Mouse (Mus musculus) intestine, postnatal 0 days (tissue): ENCODE data around the gene C1rl. TPM values are rescaled to one million over a fixed set of nuclear protein-coding genes. Genes with fewer than 3 reads are reported as not detected.
"Not testable (repeated sequence)": the region's sequence is repeated elsewhere in the genome, so short reads cannot be mapped to it uniquely, and the experiment has no call there.

Source experiments
- ATAC-seq: fragments of 200-750 bp; cut with Nextera tagmentation; 2 replicates; pipeline ENCODE4 v1.8.0; 2017; ENCODE audit warnings: mild to moderate bottlenecking, moderate TSS enrichment, moderate library complexity
- H3K27ac ChIP-seq: fragments of 300-500 bp; sonication (generic); 2 replicates; pipeline ENCODE4 v1.5.1; 2014; ENCODE audit warnings: mild to moderate bottlenecking, low read depth, low read length, moderate library complexity
- H3K27me3 ChIP-seq: fragments of 300-500 bp; sonication (generic); replicated peaks from 2 replicates; pipeline ENCODE4 v1.6.1; 2014; ENCODE audit warnings: low read length, mixed read lengths; ENCODE audit not compliant: control insufficient read depth, insufficient read depth
- H3K36me3 ChIP-seq: fragments of 300-500 bp; sonication (generic); 2 replicates; pipeline ENCODE4 v1.6.1; 2014; ENCODE audit warnings: mild to moderate bottlenecking, moderate library complexity; ENCODE audit not compliant: control insufficient read depth, insufficient read depth
- H3K4me1 ChIP-seq: fragments of 300-500 bp; sonication (generic); replicated peaks from 2 replicates; pipeline ENCODE4 v1.6.1; 2014; ENCODE audit warnings: antibody characterized with exemption, low read length, mixed read lengths; ENCODE audit not compliant: control insufficient read depth, insufficient read depth
- H3K4me2 ChIP-seq: fragments of 300-500 bp; sonication (generic); replicated peaks from 2 replicates; pipeline ENCODE4 v1.6.1; 2014; ENCODE audit warnings: low read depth, mild to moderate bottlenecking, moderate library complexity
- H3K4me3 ChIP-seq: fragments of 300-500 bp; sonication (generic); 2 replicates; pipeline ENCODE4 v1.5.1; 2014; ENCODE audit warnings: low read depth, low read length
- H3K9ac ChIP-seq: fragments of 300-500 bp; sonication (generic); 2 replicates; pipeline ENCODE4 v1.6.1; 2014; ENCODE audit warnings: mild to moderate bottlenecking, low read depth, low read length
- H3K9me3 ChIP-seq: fragments of 300-500 bp; sonication (generic); 2 replicates; pipeline ENCODE4 v1.6.1; 2016; ENCODE audit warnings: mixed run types; ENCODE audit not compliant: control insufficient read depth
- CTCF ChIP-seq: sonication (generic); IDR thresholded peaks from 2 replicates; pipeline ENCODE4 v1.5.1; 2016; ENCODE audit warnings: low read depth, mild to moderate bottlenecking, control low read depth, antibody characterized with exemption, moderate library complexity
- WGBS: fragments of 180-500 bp; shearing (Covaris S2); extraction: QIAGEN DNeasy Blood & Tissue Kit; methylation state at CpG from one replicate; pipeline ENCODE4 v1.1.7; 2014; 5-methylcytosine and 5-hydroxymethylcytosine counted together
- polyA plus RNA-seq: library from polyadenylated mRNA; unstranded; fragments of >200 nt; fragmentation: Nextera tagmentation; extraction: Ambion mirVana; gene quantifications from 2 replicates; pipeline ENCODE4 v1.2.1, GENCODE M21; 2015

C1rl gene
- polyA plus RNA-seq, 1 experiment from 2014 or later: 1.9 TPM

GRCm38 (mm10) chr6:124549023-124549550 lies 56.2 kb downstream of the C1rl start:
- peak; percentile 90 for ATAC-seq
- Histone ChIP-seq H3K4me1 (no peaks in the 10 kb centered on the region), H3K4me3 (no peak overlapping the region), H3K36me3 (no peaks in the 10 kb centered on the region), H3K9me3 (peaks cover 5% of the 10 kb centered on the region; the same call in 1 of the 2 replicates), H3K27ac (no peak overlapping the region), H3K27me3 (no peaks in the 10 kb centered on the region), H3K9ac (no peak overlapping the region), H3K4me2 (no peak overlapping the region)
- 60% methylated on average over 3 of the region's 3 CpGs for WGBS
- TF ChIP-seq CTCF: no peak

DNA sequence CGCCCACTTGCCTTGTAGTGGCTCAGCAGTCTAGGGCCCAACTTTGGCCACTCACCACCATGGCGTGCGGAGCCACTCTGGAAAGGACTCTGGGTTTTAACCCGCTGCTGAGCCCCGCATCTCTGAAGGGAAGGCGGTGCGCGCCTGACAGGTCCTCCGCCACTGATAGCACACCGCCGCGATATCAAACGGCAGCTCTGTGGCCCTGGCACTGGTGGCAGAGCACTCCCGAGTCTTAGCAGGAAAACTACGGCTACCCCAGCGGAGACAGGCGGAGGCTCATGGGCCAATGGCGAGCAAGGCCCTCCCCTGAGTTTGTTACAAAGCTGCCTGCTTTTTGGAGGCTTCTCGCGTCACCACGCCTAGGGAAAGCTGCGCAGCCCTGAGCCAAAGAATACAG lies 59.9 kb downstream of the C1rl start:
- Histone ChIP-seq H3K27me3 (no peaks in the 10 kb centered on the region), H3K4me2 (no peak overlapping the region), H3K4me1 (no peaks in the 10 kb centered on the region), H3K36me3 (no peaks in the 10 kb centered on the region), H3K9ac (no peak overlapping the region), H3K4me3 (no peak overlapping the region), H3K27ac (no peak overlapping the region), H3K9me3 (peaks cover 5% of the 10 kb centered on the region; the same call in 1 of the 2 replicates)
- 66% methylated on average over 22 of the region's 22 CpGs for WGBS
- no peak for ATAC-seq
- no peak for TF ChIP-seq CTCF

DNA sequence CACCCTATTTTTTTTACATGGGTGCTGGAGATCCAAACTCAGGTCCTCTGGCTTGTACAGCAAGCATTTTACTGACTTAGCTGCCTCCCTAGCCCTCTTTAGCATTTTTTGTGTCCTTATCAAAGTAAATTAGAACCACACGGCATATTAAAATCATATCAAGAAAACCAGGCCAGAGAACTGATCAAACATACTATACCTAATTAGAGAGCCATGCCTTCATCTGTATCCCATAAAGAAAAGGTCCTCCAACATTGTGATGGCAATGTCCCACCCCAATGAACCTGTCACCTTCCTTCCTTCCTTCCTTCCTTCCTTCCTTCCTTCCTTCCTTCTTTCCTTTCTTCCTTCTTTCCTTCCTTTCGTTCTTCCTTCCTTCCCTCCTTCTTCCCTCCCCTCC lies 63.0 kb downstream of the C1rl start:
- H3K27ac ChIP-seq, H3K4me1 ChIP-seq, H3K4me3 ChIP-seq, H3K27me3 ChIP-seq, H3K4me2 ChIP-seq, ATAC-seq, H3K36me3 ChIP-seq, H3K9me3 ChIP-seq, H3K9ac ChIP-seq: not testable (repeated sequence)
- WGBS: 79% methylated on average over 2 of the region's 2 CpGs

Other genes starting within 250 kb of the C1rl start
- gene Cd163, start 188.5 kb upstream of the C1rl start, polyA plus RNA-seq: 0.51 and 0.63 TPM in 2 replicates
- 30.1 and 33.6 TPM in 2 replicates for gene Pex5, start 78.0 kb upstream of the C1rl start, polyA plus RNA-seq
- gene Clstn3, start 28.3 kb upstream of the C1rl start, polyA plus RNA-seq: 2.7 and 3.4 TPM in 2 replicates
- 6.9 and 7.5 TPM in 2 replicates for gene C1ra, start 19.3 kb downstream of the C1rl start, polyA plus RNA-seq
- gene C1s1, start 49.2 kb downstream of the C1rl start, polyA plus RNA-seq: 9.1 and 10.4 TPM in 2 replicates
- gene C1rb, start 77.2 kb downstream of the C1rl start, polyA plus RNA-seq: not detected in 2 replicates
- gene C1s2, start 143.0 kb downstream of the C1rl start, polyA plus RNA-seq: not detected in 2 replicates
- gene Lpcat3, start 169.9 kb downstream of the C1rl start, polyA plus RNA-seq: 209 and 212 TPM in 2 replicates
- 96.6 and 97.3 TPM in 2 replicates for gene Emg1, start 219.1 kb downstream of the C1rl start, polyA plus RNA-seq
- gene Phb2, start 219.2 kb downstream of the C1rl start, polyA plus RNA-seq: 249 and 255 TPM in 2 replicates
- gene Ptpn6, start 245.6 kb downstream of the C1rl start, polyA plus RNA-seq: 17.4 TPM in 2 replicates
- 238 and 259 TPM in 2 replicates for gene Grcc10, start 248.3 kb downstream of the C1rl start, polyA plus RNA-seq